Mouse (Mus musculus): ENCODE measurements around the gene Rhoh.

The Rhoh gene

GRCm38 (mm10) chr5:65860281-65861000, 572 bp upstream of the Rhoh start:
- no peak for DNase-seq (ENCODE audit: low spot score)

GRCm38 (mm10) chr5:65862217-65862927, 1.4 kb downstream of the Rhoh start:
- DNase-seq (ENCODE audit: low spot score), result no peak

- peak; percentile 72 for DNase-seq (ENCODE audit: low spot score)
Measured at GRCm38 (mm10) chr5:65863349-65863749, 2.3 kb downstream of the Rhoh start.

GRCm38 (mm10) chr5:65864486-65864885, 3.5 kb downstream of the Rhoh start:
- DNase-seq (ENCODE audit: low spot score), result no peak

- no peak for DNase-seq (ENCODE audit: low spot score)
Measured at GRCm38 (mm10) chr5:65864946-65865345, 3.9 kb downstream of the Rhoh start.

GRCm38 (mm10) chr5:65866591-65866990, 5.6 kb downstream of the Rhoh start:
- no peak for DNase-seq (ENCODE audit: low spot score)

- no peak for DNase-seq (ENCODE audit: low spot score)
Measured at GRCm38 (mm10) chr5:65867380-65868116, 6.5 kb downstream of the Rhoh start.

GRCm38 (mm10) chr5:65868419-65868818, 7.4 kb downstream of the Rhoh start:
- no peak for DNase-seq (ENCODE audit: low spot score)

- DNase-seq (ENCODE audit: low spot score), result no peak
Measured at GRCm38 (mm10) chr5:65869660-65870059, 8.6 kb downstream of the Rhoh start.

- DNase-seq (ENCODE audit: low spot score), result no peak
Measured at GRCm38 (mm10) chr5:65871276-65871875, 10.4 kb downstream of the Rhoh start.

- no peak for DNase-seq (ENCODE audit: low spot score)
Measured at GRCm38 (mm10) chr5:65873212-65873611, 12.2 kb downstream of the Rhoh start.

- no peak for DNase-seq (ENCODE audit: low spot score)
Measured at GRCm38 (mm10) chr5:65875269-65875668, 14.3 kb downstream of the Rhoh start.

- DNase-seq (ENCODE audit: low spot score), result no peak
Measured at GRCm38 (mm10) chr5:65878367-65878766, 17.4 kb downstream of the Rhoh start.

GRCm38 (mm10) chr5:65881254-65881653, 20.2 kb downstream of the Rhoh start:
- DNase-seq (ENCODE audit: low spot score), result no peak

- DNase-seq (ENCODE audit: low spot score), result no peak
Measured at GRCm38 (mm10) chr5:65882476-65883205, 21.6 kb downstream of the Rhoh start.

GRCm38 (mm10) chr5:65883355-65883754, 22.3 kb downstream of the Rhoh start:
- no peak for DNase-seq (ENCODE audit: low spot score)

- no peak for DNase-seq (ENCODE audit: low spot score)
Measured at GRCm38 (mm10) chr5:65885699-65886443, 24.9 kb downstream of the Rhoh start.

- DNase-seq (ENCODE audit: low spot score), result no peak
Measured at GRCm38 (mm10) chr5:65888102-65888501, 27.1 kb downstream of the Rhoh start.

- DNase-seq (ENCODE audit: low spot score), result no peak
Measured at GRCm38 (mm10) chr5:65888998-65889397, 28.0 kb downstream of the Rhoh start.

GRCm38 (mm10) chr5:65891251-65891826, 30.3 kb downstream of the Rhoh start:
- no peak for DNase-seq (ENCODE audit: low spot score)

Data from spleen, adult 12 weeks (tissue).